Mouse (Mus musculus): Measurements from ENCODE around the gene Tyk2.
A peak's percentile ranks its signal among the peaks of the same experiment; 100 is the strongest.

The Tyk2 gene

DNA sequence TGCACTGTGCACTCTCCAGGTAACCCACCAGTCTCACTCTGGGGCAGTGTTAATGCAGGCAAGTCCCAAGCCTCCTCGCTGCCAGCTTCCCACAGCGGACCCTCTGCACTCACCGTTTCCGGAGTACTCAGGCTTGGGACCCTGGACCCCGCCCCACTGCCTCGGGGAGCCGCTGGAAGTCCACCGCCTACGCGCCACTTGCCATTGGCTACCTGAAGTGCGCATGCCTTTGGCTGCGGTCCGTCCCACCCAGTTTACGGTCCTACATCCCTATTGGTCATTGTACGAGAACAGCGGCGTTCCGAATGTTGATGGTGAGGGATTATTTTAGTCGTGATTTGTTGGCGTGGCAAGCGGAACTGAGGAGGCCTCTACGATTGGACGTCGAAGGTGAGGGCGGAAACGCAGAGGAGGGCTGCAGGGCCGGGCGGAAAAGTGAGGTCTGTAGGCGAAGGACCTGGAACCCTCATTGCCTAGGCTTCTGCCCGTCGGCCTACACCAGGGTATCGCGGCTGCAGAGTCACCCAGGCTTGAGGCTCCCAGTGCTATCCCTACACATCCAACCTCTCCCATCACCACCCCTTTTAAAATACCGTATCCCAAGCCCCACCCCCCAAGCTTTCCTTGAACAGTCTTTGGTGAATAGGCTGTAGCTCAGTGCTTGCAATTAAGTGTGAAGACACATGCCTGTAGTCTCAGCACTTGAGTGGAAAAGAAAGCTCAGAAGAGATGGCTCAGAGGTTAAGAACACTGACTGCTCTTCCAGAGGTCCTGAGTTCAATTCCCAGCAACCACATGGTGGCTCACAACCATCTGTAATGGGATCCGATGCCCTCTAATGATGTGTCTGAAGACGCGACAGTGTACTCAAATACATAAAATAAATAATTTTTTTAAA is at the start of gene Tyk2:
Gene Tyk2, minus strand, starts transcription at position 185 of the 898 bp plus-strand sequence.
- peak; percentile 98 for DNase-seq (ENCODE audit: low spot score)

- no peak for DNase-seq (ENCODE audit: low spot score)
Measured at GRCm38 (mm10) chr9:21180841-21181240, 49.8 kb upstream of the Tyk2 start.

- DNase-seq (ENCODE audit: low spot score) = peak; percentile 66
Measured at GRCm38 (mm10) chr9:21180402-21180801, 49.4 kb upstream of the Tyk2 start.

DNA sequence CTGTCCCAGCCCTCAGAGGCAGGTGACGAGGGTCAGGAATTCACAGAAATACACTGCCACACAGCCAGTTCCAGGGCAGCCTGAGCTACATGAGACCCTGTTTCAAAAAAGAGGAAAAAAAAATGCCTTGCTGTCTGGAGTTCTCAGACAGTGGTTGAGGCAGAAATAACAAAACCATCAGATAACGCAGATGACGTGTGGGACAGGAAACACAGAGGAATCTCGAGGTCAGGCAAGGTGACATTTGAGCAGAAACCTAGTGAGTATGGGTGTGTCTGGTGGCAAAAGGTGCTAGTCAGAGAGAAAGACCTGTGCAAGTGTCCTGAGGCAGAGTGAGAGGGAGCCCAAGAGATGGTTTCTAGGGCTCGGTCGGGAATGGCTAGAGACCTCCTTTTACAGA is 41.3 kb upstream of the Tyk2 start:
- no peak for DNase-seq (ENCODE audit: low spot score)

- DNase-seq (ENCODE audit: low spot score) = no peak
Measured at GRCm38 (mm10) chr9:21169157-21169556, 38.1 kb upstream of the Tyk2 start.

- DNase-seq (ENCODE audit: low spot score) = peak; percentile 88
Measured at GRCm38 (mm10) chr9:21168161-21169123, 37.4 kb upstream of the Tyk2 start.

- DNase-seq (ENCODE audit: low spot score) = peak; percentile 51
Measured at GRCm38 (mm10) chr9:21167140-21168097, 36.4 kb upstream of the Tyk2 start.

DNA sequence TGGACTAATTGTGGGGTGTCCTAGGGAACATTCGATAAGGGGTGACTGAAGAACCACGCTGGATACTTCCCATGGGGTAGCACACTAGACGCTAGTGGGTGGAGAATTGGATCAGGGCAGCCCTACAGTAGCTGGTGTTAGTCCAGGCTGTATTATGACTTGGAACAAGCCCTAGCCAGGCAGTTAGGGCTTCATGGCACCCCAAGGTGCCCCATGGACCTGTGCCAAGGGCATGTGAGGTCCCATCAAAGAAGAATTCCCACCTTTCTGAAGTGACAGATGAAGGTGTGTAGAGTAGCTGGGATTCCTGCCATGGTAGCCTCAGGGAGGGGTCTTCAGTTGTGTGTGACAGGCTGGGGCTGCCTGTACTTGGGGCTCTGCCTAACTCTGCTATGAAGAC is 35.5 kb upstream of the Tyk2 start:
- no peak for DNase-seq (ENCODE audit: low spot score)

DNA sequence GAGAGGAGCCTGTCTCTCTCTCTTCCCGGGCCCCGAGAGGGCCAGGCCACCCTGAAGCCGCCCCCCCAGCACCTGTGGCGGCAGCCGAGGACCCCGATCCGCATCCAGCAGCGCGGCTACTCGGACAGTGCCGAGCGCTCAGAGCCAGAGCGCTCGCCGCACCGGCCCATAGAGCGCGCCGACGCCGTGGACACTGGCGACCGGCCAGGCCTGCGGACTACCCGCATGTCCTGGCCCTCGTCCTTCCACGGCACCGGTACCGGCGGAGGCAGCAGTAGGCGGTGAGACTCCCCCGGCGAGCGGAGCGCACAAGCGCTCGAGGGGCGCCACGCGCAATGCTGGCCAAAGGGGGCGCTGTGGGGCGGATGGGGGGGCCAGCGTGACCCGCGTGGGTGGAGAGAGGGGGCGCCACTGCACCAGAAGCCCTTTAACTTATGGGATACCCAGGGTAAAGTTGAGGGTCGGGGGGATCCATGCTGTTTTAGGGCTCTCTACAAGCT is 35.0 kb upstream of the Tyk2 start:
- DNase-seq (ENCODE audit: low spot score) = no peak

DNA sequence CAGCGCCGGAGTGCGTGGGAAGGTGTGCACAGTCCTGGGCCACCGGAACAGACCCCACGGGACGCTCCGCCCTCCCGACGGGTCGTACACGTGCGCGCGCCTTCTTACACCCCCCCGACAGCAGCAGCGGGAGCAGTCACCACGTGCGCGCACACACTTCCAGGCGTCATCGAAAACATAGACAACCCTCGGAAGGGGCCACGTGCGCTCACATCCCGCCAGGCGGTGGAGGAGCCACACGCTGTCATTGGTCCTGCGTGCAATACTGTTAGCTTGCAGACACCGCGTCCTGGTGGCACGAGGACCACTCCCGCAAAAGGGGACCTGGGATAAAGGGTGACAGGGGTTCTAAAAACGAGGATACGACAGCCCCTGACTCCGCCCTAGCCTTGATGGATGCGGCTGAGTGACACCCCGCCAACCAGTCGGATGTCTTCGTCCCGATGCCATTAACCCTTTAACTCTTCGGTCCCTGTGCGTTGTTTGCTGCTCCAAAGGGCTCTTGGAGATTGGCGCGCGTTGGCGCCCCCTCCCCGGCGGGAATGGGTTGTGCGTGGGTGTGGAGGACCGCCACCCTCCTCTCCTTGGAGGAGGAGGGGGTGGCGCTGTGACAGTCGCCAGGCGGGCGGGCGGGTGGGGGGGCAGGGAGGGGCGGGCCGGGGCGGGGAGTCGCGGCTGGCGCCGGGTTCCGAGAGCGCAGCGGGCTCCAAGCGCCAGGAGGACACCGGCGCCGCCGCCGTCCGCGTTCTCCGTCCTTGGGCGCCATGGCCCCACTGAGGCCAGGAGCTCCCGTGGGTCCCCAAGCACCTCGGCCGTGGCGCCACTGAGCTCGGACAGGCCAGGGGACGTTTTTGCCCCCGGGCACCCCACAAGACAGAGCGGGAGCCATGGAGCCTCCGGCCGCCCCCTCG is 34.3 kb upstream of the Tyk2 start, which contains the start of gene Pde4a:
Gene Pde4a, plus strand, starts transcription at position 674 of the 911 bp plus-strand sequence.
- DNase-seq (ENCODE audit: low spot score) = no peak

DNA sequence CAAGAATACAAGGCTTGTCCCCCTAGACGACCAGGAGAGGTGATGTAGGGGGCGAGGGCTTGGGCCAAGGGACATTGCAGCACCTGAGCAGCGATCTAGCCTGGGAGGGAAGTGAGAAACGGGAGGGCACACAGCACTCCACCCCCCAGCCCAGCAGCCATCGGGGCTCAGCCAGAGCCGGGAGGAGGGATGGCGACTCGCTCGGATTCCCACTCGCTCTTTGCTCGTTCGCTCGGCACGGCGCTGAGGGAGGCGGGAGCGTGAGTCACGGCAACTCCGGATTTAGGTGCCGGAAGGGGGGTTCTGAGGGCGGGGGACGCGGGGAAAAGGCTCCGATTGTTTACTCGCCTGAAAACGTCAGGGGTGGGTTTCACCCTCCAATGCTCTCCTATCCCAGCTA is 33.0 kb upstream of the Tyk2 start:
- no peak for DNase-seq (ENCODE audit: low spot score)

- DNase-seq (ENCODE audit: low spot score) = no peak
Measured at GRCm38 (mm10) chr9:21163086-21164050, 32.3 kb upstream of the Tyk2 start.

DNA sequence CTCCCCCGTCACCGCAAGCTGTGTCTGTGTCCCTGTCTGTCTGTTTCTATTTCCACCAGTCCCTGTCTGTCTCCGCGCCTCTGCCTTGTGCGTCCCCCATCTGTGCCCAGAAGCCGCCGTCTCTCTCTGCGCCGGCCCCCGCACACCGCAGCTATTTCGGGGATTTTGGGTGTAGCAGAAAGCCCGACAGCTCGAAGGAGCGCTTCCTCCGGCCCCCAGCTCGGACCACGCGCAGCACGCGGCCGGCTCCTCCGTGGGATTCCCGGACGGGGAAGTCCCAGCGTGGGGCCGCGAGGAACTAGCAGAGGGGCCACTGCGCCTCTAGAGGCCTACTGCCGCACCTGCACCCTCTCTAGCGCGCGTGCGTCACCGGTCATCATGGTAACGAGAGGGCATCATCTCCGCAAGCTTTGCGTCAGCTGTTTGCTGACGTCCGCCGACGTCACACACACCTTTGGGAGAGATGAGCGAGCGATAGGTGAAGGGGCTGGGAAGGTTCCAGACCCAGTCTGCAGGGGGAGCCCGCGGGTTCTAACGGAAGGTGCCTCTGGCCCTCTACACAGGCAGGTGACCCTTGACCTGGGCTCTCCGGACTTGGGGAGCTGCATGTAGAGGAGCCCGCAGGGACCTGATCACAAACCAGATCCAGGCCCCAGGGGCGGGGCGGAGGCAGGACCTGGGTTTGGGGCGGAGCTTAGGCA is 30.3 kb upstream of the Tyk2 start:
- no peak for DNase-seq (ENCODE audit: low spot score)

DNA sequence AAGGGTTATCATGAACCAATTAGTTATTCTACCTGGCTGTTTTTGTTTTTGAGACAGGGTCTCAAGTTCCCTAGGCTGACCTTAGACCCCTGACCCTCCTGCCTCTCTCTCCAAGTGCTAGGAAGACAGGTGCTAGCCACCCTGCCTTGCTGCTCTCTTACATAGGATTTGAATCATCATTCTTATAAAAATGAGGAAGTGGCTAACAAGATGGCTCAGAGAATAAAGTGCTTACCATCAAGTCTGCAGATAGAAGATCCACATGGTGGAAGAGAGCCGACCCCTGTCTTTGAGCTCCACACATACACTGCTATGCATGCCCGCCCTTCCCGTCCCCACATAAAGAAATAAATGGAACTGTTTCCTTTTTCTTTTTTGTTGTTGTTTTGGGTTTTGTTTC is 23.7 kb upstream of the Tyk2 start:
- DNase-seq (ENCODE audit: low spot score) = no peak

- DNase-seq (ENCODE audit: low spot score) = no peak
Measured at GRCm38 (mm10) chr9:21153833-21154232, 22.8 kb upstream of the Tyk2 start.

- no peak for DNase-seq (ENCODE audit: low spot score)
Measured at GRCm38 (mm10) chr9:21153331-21153730, 22.3 kb upstream of the Tyk2 start.

GRCm38 (mm10) chr9:21152715-21153114 is 21.7 kb upstream of the Tyk2 start:
- no peak for DNase-seq (ENCODE audit: low spot score)

- peak; percentile 90 for DNase-seq (ENCODE audit: low spot score)
Measured at GRCm38 (mm10) chr9:21149654-21150419, 18.8 kb upstream of the Tyk2 start, which contains the start of gene Cdc37. Gene Cdc37, minus strand, starts transcription at chr9:21149982.
